Mouse (Mus musculus): Measurements from ENCODE around the gene Trap1a.
"Not testable (repeated sequence)": the region's sequence is repeated elsewhere in the genome, so short reads cannot be mapped to it uniquely, and the experiment has no call there.

The Trap1a gene

GRCm38 (mm10) chrX:139333263-139333994 lies at the start of gene Trap1a:
Gene Trap1a, plus strand, starts transcription at chrX:139333683.
- DNase-seq (ENCODE audit: extremely low read depth, insufficient read length, low spot score), result no peak

- no peak for DNase-seq (ENCODE audit: extremely low read depth, insufficient read length, low spot score)
These were observed 40.4 kb upstream of the Trap1a start for GRCm38 (mm10) chrX:139293114-139293513.

GRCm38 (mm10) chrX:139295325-139295724 lies 38.2 kb upstream of the Trap1a start:
- no peak for DNase-seq (ENCODE audit: extremely low read depth, insufficient read length, low spot score)

- not testable (repeated sequence) for DNase-seq (ENCODE audit: extremely low read depth, insufficient read length, low spot score)
These were observed 16.1 kb upstream of the Trap1a start for GRCm38 (mm10) chrX:139317356-139317755.

- no peak for DNase-seq (ENCODE audit: extremely low read depth, insufficient read length, low spot score)
These were observed 900 bp upstream of the Trap1a start for GRCm38 (mm10) chrX:139332583-139332982.

- no peak for DNase-seq (ENCODE audit: extremely low read depth, insufficient read length, low spot score)
These were observed 1.3 kb downstream of the Trap1a start for GRCm38 (mm10) chrX:139334504-139335418.

GRCm38 (mm10) chrX:139335419-139336074 lies 2.1 kb downstream of the Trap1a start:
- DNase-seq (ENCODE audit: extremely low read depth, insufficient read length, low spot score), result no peak

GRCm38 (mm10) chrX:139339553-139339952 lies 6.1 kb downstream of the Trap1a start:
- no peak for DNase-seq (ENCODE audit: extremely low read depth, insufficient read length, low spot score)

- no peak for DNase-seq (ENCODE audit: extremely low read depth, insufficient read length, low spot score)
These were observed 7.7 kb downstream of the Trap1a start for GRCm38 (mm10) chrX:139341185-139341584.

GRCm38 (mm10) chrX:139352192-139352772 lies 18.8 kb downstream of the Trap1a start:
- DNase-seq (ENCODE audit: extremely low read depth, insufficient read length, low spot score), result no peak

- DNase-seq (ENCODE audit: extremely low read depth, insufficient read length, low spot score), result no peak
These were observed 24.3 kb downstream of the Trap1a start for GRCm38 (mm10) chrX:139357639-139358260.

- no peak for DNase-seq (ENCODE audit: extremely low read depth, insufficient read length, low spot score)
These were observed 24.9 kb downstream of the Trap1a start for GRCm38 (mm10) chrX:139358361-139358760.

- DNase-seq (ENCODE audit: extremely low read depth, insufficient read length, low spot score), result no peak
These were observed 33.5 kb downstream of the Trap1a start for GRCm38 (mm10) chrX:139366837-139367528.

- no peak for DNase-seq (ENCODE audit: extremely low read depth, insufficient read length, low spot score)
These were observed 34.0 kb downstream of the Trap1a start for GRCm38 (mm10) chrX:139367529-139367908.

- DNase-seq (ENCODE audit: extremely low read depth, insufficient read length, low spot score), result no peak
These were observed 35.6 kb downstream of the Trap1a start for GRCm38 (mm10) chrX:139369122-139369521.

- DNase-seq (ENCODE audit: extremely low read depth, insufficient read length, low spot score), result no peak
These were observed 39.2 kb downstream of the Trap1a start for GRCm38 (mm10) chrX:139372665-139373064.

Measured in 3134 (cell line).